Mouse (Mus musculus) midbrain, embryonic 13.5 days (tissue): ENCODE measurements around the gene Ptprz1. TPM values are rescaled to one million over a fixed set of nuclear protein-coding genes. Genes with fewer than 3 reads are reported as not detected.

Experiments used
- ATAC-seq: fragments of 200-750 bp; cut with Nextera tagmentation; 2 replicates; pipeline ENCODE4 v1.8.0; 2017; ENCODE audit warnings: mild to moderate bottlenecking, moderate TSS enrichment, moderate library complexity
- H3K27ac ChIP-seq: fragments of 300-500 bp; sonication (generic); 2 replicates; pipeline ENCODE4 v1.5.1; 2015; ENCODE audit warnings: inconsistent platforms, mild to moderate bottlenecking, moderate library complexity
- H3K27me3 ChIP-seq: fragments of 300-500 bp; sonication (generic); 2 replicates; pipeline ENCODE4 v1.6.1; 2015; ENCODE audit warnings: mild to moderate bottlenecking, inconsistent platforms
- H3K36me3 ChIP-seq: fragments of 300-500 bp; sonication (generic); 2 replicates; pipeline ENCODE4 v1.6.1; 2015; ENCODE audit warnings: mild to moderate bottlenecking, inconsistent platforms
- H3K4me1 ChIP-seq: fragments of 300-500 bp; sonication (generic); replicated peaks from 2 replicates; pipeline ENCODE4 v1.6.1; 2015; ENCODE audit warnings: inconsistent platforms
- H3K4me2 ChIP-seq: fragments of 300-500 bp; sonication (generic); replicated peaks from 2 replicates; pipeline ENCODE4 v1.6.1; 2015; ENCODE audit warnings: moderate library complexity, mild to moderate bottlenecking, inconsistent platforms
- H3K4me3 ChIP-seq: fragments of 300-500 bp; sonication (generic); replicated peaks from 2 replicates; pipeline ENCODE4 v1.5.1; 2015; ENCODE audit warnings: mild to moderate bottlenecking, inconsistent platforms
- H3K9ac ChIP-seq: fragments of 300-500 bp; sonication (generic); replicated peaks from 2 replicates; pipeline ENCODE4 v1.6.1; 2015; ENCODE audit warnings: mild to moderate bottlenecking, inconsistent platforms
- H3K9me3 ChIP-seq: fragments of 300-500 bp; sonication (generic); 2 replicates; pipeline ENCODE4 v1.6.1; 2016; ENCODE audit warnings: mild to moderate bottlenecking, inconsistent platforms
- WGBS: fragments of 180-500 bp; shearing (Covaris S2); methylation state at CpG from one replicate; pipeline ENCODE4 v1.1.7; 2015; 5-methylcytosine and 5-hydroxymethylcytosine counted together
- polyA plus RNA-seq: library from polyadenylated mRNA; unstranded; fragments of >200 nt; fragmentation: Nextera tagmentation; extraction: Ambion mirVana; gene quantifications from 2 replicates; pipeline ENCODE4 v1.2.1, GENCODE M21; 2015

Gene Ptprz1
- polyA plus RNA-seq, 1 experiment from 2014 or later, result 50.1 TPM

DNA sequence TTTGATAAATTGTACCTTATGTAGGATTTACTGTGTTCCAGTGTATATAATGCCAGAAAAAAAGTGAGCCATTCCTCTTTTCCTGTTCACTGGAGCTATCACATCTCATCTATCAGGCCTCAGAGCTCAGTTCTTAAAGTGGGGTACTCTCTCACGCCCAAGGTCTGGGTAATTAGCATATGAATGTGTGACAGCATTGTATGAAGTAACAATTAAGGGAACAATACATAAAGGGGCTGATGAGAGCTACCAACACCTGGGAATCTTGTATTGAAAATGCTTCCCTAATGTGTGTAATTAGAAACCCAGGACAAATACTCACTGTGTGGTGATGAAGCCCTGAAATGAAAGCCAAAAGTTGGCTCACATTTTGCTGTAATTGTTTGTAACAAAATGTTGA lies 47.6 kb downstream of the Ptprz1 start:
- peak; percentile 68 for ATAC-seq
- Histone ChIP-seq H3K27me3 (no peaks in the 10 kb centered on the region), H3K9me3 (no peaks in the 10 kb centered on the region), H3K36me3 (no peaks in the 10 kb centered on the region), H3K9ac (no peak overlapping the region), H3K4me1 (peaks cover 10% of the 10 kb centered on the region), H3K27ac (0 out of 2 replicates have a peak overlapping the region, but pooled peaks have one; percentile 6), H3K4me2 (no peak overlapping the region), H3K4me3 (no peak overlapping the region)
- WGBS, result 2% methylated on average over 1 of the region's 1 CpGs

DNA sequence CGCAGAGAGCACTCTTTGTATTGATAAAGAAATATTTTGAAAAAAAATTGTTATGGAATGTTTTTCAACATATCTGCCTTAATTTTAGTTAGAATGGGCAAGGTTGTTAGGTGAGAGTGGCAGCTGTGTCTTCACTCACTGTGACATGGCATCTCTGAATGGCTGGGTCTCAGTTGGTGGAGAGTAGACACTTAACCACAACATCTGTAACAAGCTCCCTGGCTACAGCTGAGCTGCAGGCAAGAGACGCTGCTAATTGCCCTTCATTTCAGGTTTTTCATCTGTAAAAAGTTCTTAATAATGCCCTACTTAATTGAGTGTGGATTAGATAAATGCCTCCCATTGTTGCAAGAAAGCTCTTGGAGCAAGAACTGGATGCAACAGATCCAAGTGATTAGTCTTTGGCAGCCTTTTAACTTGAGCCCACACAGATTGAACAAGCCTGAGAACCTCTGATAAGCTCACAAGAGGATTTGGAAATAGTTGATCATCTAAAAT lies 57.5 kb downstream of the Ptprz1 start:
- no peak for ATAC-seq
- Histone ChIP-seq H3K4me2 (no peak overlapping the region), H3K36me3 (no peaks in the 10 kb centered on the region), H3K9ac (no peak overlapping the region), H3K4me3 (no peak overlapping the region), H3K9me3 (no peaks in the 10 kb centered on the region), H3K27me3 (no peaks in the 10 kb centered on the region), H3K27ac (no peak overlapping the region), H3K4me1 (peaks cover 12% of the 10 kb centered on the region)
- WGBS, result 62% methylated on average over 2 of the region's 2 CpGs

DNA sequence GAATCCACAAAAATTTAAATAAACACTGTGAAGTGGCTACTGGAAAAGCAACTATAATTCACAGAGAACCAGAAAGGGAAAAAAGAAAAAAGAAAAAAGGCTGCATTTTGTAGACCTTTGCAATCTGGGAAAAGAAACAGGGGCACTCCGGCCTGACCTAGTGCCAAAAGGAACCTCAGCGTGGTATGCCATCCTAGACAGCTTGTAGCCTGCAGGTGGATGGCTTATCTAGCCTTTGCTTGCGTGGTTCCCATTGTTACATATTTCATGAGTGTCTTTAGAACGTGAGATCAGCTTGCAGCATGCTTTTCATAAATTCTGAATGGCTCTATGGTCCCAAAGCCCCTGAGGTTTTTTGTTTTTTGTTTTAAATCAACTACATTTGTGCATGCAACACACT lies 61.8 kb downstream of the Ptprz1 start:
- Histone ChIP-seq H3K27me3 (no peaks in the 10 kb centered on the region), H3K9ac (no peak overlapping the region), H3K27ac (peak overlapping the region; percentile 51), H3K4me3 (no peak overlapping the region), H3K4me1 (peaks cover 16% of the 10 kb centered on the region), H3K4me2 (no peak overlapping the region), H3K9me3 (no peaks in the 10 kb centered on the region), H3K36me3 (no peaks in the 10 kb centered on the region)
- WGBS, result 33% methylated on average over 4 of the region's 4 CpGs
- peak; percentile 61 for ATAC-seq

DNA sequence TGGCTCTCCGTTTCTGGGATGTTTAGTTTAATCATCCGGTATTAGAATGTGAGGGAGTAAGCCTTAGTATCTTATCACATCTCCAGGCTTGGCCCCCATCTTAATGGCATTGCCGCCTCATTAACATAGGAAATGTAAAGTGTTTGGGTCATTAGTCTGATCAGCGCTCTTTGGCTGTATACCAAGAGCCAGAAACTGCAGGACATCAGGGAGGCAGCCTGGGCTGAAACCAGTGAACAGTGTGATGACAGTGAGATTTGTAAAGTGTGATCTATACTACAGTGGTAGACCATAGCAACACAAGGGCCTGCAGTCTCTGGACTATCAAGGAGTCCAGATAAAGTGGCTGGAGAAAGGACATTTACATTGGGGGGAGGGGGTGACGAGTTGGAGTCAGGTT lies 62.2 kb downstream of the Ptprz1 start:
- whole genome bisulfite sequencing, result 52% methylated on average over 5 of the region's 5 CpGs
- no peak overlapping the region for H3K4me2 ChIP-seq
- no peak overlapping the region for H3K4me3 ChIP-seq
- H3K27me3 ChIP-seq, result no peaks in the 10 kb centered on the region
- no peak overlapping the region for H3K9ac ChIP-seq
- no peaks in the 10 kb centered on the region for H3K36me3 ChIP-seq
- no peaks in the 10 kb centered on the region for H3K9me3 ChIP-seq
- peaks cover 16% of the 10 kb centered on the region for H3K4me1 ChIP-seq
- H3K27ac ChIP-seq, result peak overlapping the region; percentile 51
- peak; percentile 74 for ATAC-seq

DNA sequence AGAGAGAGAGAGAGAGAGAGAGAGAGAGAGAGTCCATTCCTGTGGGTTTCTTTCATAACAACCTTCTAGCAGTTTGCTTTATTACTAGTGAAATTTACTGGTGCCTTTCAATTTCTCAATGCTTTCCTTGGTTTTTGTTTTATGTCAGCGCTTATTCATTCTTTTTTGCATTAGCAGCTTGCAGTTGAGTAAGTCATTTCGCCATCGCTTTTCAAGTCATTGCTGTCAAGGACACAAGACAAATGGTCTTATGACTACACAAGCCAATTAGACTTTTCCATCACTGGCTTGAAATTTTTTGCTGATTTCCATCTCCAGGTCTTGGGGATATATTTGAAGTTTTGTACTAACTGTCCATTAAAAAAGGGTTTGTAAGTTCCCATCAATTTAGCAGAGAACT lies 68.9 kb downstream of the Ptprz1 start:
- no peak overlapping the region for H3K4me2 ChIP-seq
- H3K9me3 ChIP-seq, result no peaks in the 10 kb centered on the region
- ATAC-seq, result no peak
- H3K27me3 ChIP-seq, result no peaks in the 10 kb centered on the region
- no peak overlapping the region for H3K4me3 ChIP-seq
- no peaks in the 10 kb centered on the region for H3K4me1 ChIP-seq
- H3K27ac ChIP-seq, result no peak overlapping the region
- 96% methylated on average over 3 of the region's 3 CpGs for WGBS
- H3K9ac ChIP-seq, result no peak overlapping the region
- no peaks in the 10 kb centered on the region for H3K36me3 ChIP-seq

DNA sequence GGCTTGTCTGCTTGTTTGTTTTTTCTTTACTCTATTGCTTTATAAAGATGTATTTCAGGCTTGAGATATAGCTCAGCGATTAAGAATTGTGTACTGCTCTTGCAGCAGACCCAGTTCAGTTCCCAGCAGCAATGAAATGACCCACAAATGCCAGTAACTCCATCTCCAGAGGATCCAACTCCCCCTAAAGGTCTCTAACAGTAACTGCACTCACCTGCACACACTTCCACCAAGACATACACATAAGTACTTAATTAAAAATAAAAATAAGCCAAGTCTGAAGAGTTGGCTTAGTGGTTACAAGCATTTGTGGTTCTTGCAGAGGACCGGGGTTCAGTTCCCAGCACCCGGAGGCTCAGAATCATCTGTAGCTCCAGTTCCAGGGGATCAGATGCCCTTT lies 88.1 kb downstream of the Ptprz1 start:
- Histone ChIP-seq H3K4me2 (no peak overlapping the region), H3K9me3 (no peaks in the 10 kb centered on the region), H3K9ac (no peak overlapping the region), H3K27me3 (0 out of 2 replicates have a peak, but pooled peaks cover 4% of the 10 kb centered on the region), H3K4me1 (peaks cover 1% of the 10 kb centered on the region; the same call in 1 of the 2 replicates), H3K27ac (no peak overlapping the region), H3K36me3 (peaks cover 8% of the 10 kb centered on the region; the same call in 1 of the 2 replicates), H3K4me3 (no peak overlapping the region)
- 89% methylated on average over 3 of the region's 3 CpGs for WGBS
- no peak for ATAC-seq

DNA sequence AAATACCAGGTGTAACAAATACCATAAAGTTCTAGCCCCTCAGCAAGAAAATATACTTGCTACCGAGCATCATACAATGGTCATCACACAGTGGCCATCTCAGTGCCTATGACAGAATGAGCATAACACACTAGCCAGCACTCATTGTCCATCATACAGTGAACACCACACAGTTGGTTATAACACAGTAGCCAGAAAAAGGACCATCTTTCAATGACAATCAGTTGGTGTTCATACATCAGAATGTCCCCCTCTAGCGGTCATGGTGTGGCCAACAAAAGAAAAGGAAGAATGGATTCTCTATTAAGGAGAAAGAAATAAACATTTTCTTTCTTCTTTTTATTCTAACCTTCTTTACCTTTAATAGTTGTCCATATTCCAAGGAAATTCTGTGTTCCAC lies 92.8 kb downstream of the Ptprz1 start:
- no peaks in the 10 kb centered on the region for H3K4me1 ChIP-seq
- H3K4me3 ChIP-seq, result no peak overlapping the region
- WGBS, result 47% methylated on average over 2 of the region's 2 CpGs
- peaks cover 8% of the 10 kb centered on the region; the same call in 1 of the 2 replicates for H3K36me3 ChIP-seq
- H3K9ac ChIP-seq, result no peak overlapping the region
- H3K9me3 ChIP-seq, result no peaks in the 10 kb centered on the region
- no peak for ATAC-seq
- H3K27ac ChIP-seq, result no peak overlapping the region
- H3K27me3 ChIP-seq, result no peaks in the 10 kb centered on the region
- no peak overlapping the region for H3K4me2 ChIP-seq

DNA sequence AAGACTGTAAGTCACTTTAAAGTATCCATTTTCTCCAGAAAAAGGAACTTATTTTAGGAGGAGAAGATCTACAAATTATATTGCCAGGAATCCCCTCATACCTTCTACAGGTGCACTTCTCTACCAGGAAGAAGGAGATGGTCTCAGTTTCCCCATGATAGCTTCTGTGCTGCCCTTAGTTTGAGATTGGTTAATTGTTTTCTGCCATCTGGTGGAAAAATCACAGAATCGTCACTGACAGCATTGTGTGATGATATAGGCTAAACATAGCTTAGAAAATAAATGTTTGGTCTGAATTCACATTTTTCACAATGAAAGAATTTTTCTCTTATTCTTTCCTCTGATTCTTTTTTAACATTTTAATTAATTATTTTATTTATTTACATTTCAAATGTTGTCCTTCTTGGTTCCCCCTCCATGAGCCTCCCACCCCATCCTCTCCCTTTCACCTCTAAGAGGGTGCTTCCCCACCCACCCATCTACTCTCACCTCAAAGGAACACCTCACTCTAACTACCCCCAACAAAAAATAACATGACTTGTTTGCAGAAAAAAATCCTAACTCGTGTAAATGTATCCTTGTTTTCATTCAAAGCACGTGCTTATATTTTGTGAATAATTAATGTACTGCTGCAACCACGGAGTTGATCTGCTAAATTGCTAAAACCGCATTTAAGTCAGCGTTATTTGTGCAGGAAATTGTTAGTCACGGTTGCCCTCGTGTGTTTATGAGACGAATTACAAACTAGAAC lies 108.6 kb downstream of the Ptprz1 start:
- no peaks in the 10 kb centered on the region for H3K27me3 ChIP-seq
- peak overlapping the region; percentile 13; the same call in 1 of the 2 replicates for H3K4me3 ChIP-seq
- peaks cover 17% of the 10 kb centered on the region for H3K36me3 ChIP-seq
- WGBS, result 4% methylated on average over 9 of the region's 9 CpGs
- H3K4me1 ChIP-seq, result 0 out of 2 replicates have a peak, but pooled peaks cover 2% of the 10 kb centered on the region
- H3K9me3 ChIP-seq, result peaks cover 3% of the 10 kb centered on the region; the same call in 1 of the 2 replicates
- H3K4me2 ChIP-seq, result peak overlapping the region; percentile 40
- H3K27ac ChIP-seq, result no peak overlapping the region
- H3K9ac ChIP-seq, result no peak overlapping the region
- ATAC-seq, result peak; percentile 89

DNA sequence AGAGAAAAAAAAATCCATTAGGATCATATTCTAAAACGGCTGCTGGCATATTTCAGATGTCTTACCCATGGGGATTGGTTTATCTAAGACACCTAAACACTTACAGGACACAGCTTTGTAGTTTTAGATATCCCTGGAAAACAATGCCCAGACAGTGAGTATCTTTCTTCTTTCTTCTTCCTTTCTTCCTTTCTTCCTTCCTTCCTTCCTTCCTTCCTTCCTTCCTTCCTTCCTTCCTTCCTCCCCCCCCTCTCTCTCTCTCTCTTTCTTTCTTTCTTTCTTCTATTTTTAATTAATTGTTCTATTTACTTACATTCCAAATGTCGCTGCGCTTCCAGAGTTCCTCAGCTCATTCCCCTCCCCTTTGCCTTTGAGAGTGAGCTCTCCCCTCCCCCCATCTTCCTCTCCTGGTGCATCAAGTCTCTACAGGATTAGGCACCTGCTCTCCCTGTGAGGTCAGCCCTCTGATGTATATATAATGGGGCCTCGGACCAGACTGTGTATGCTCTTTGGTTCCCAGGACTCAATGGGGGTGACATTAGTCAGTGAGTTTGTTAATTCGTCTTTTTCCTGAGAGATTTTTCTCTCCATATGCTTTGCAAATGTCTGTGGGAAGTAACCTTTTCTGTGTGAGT lies 109.3 kb downstream of the Ptprz1 start:
- Histone ChIP-seq H3K36me3 (peaks cover 13% of the 10 kb centered on the region), H3K27ac (no peak overlapping the region), H3K4me1 (0 out of 2 replicates have a peak, but pooled peaks cover 2% of the 10 kb centered on the region), H3K9me3 (peaks cover 3% of the 10 kb centered on the region; the same call in 1 of the 2 replicates), H3K4me2 (peak overlapping the region; percentile 40), H3K4me3 (0 out of 2 replicates have a peak overlapping the region, but pooled peaks have one; percentile 13), H3K9ac (no peak overlapping the region), H3K27me3 (no peaks in the 10 kb centered on the region)
- WGBS, result 6% methylated on average over 5 of the region's 5 CpGs
- peak; percentile 78 for ATAC-seq

DNA sequence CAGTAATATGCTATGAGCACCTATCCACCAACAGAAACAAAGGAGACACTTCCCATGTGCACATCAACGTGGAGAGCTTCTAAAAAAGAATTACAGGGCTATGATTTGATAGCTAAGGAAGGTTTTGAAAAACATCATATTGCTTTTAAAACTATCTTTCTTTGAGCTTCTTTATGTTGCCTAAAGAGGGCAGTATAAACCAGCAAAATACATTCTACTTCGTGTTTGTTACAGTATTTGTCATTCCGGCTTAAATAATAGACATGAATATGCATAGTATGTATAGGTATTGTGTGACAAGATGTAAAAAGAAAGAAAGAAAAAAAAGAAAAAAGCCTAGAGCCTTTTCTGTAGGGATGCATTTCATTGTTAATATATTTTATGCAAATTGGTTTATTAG lies 127.8 kb downstream of the Ptprz1 start:
- Histone ChIP-seq H3K4me1 (no peaks in the 10 kb centered on the region), H3K36me3 (peaks cover 21% of the 10 kb centered on the region), H3K4me3 (no peak overlapping the region), H3K4me2 (no peak overlapping the region), H3K9ac (no peak overlapping the region), H3K27ac (no peak overlapping the region), H3K27me3 (no peaks in the 10 kb centered on the region), H3K9me3 (no peaks in the 10 kb centered on the region)
- no peak for ATAC-seq
- 30% methylated on average over 3 of the region's 3 CpGs for WGBS

DNA sequence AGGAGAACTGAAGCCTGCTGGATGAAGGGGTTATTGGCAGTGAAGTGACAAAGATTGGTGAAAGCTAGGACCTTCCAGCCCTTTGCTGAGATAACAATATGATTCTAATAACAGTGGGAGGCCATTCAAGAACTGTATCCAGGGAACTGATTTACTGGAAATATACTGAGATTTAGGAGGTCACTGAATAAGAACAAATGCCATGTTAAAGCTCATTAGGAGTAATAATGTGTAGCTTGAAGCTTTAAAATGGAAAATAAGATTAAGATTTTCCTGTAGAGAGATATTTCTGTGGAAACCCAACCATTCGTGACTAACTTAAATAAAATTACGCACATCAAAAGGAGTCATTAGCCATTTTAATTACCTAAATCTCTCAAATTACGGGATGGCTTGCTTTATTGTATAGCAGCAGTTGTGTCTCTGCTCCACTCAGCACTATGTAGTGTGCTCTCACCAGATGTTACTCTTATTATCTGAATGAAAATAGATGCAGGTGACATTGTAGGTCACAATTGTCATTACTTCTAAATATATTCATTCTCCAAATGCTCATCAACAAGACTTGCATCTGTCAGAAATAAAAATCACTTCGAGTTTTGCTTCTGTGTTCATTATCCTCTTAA lies 139.8 kb downstream of the Ptprz1 start:
- 60% methylated on average over 4 of the region's 4 CpGs for WGBS
- Histone ChIP-seq H3K9me3 (no peaks in the 10 kb centered on the region), H3K36me3 (peaks cover 19% of the 10 kb centered on the region), H3K27me3 (no peaks in the 10 kb centered on the region), H3K9ac (no peak overlapping the region), H3K4me2 (no peak overlapping the region), H3K4me1 (no peaks in the 10 kb centered on the region), H3K4me3 (no peak overlapping the region), H3K27ac (no peak overlapping the region)
- ATAC-seq, result no peak

DNA sequence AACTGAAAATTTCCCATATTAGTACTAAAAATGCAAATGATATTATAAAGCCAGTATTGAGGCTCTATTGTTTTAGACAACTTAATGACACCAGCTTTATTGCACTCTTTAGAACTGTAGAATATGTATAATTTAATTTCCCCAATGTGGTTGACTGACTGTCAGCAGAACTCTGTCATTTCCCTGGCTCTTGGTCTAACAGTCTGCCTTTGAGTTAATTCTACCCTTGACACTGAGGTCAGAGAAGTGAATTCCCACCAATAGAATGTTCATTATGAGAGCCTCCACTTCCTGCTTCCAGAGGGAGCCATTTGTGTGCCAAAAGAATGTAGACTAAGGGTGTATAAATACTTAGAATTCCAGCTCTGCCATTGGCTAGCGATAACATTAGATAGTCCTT lies 152.9 kb downstream of the Ptprz1 start:
- ATAC-seq, result no peak
- WGBS, result 92% methylated on average over 1 of the region's 1 CpGs

More for the DNA sequence above, 152.9 kb downstream of the Ptprz1 start:
- Histone ChIP-seq H3K27ac (no peak overlapping the region), H3K27me3 (no peaks in the 10 kb centered on the region), H3K4me1 (no peaks in the 10 kb centered on the region), H3K4me3 (no peak overlapping the region), H3K4me2 (no peak overlapping the region), H3K36me3 (peaks cover 15% of the 10 kb centered on the region), H3K9ac (no peak overlapping the region), H3K9me3 (no peaks in the 10 kb centered on the region)
